Mouse (Mus musculus) frontal cortex, adult (tissue): ENCODE measurements around the gene Arglu1.

Experiments
- ATAC-seq: cut with Nextera tagmentation; 2 replicates; pipeline ENCODE4 v1.9.2; 2017; ENCODE audit warnings: mild to moderate bottlenecking, moderate library complexity, mixed read lengths; ENCODE audit not compliant: low TSS enrichment

Arglu1 gene

GRCm38 (mm10) chr8:8621236-8621917, 68.9 kb downstream of the Arglu1 start:
- ATAC-seq = peak; percentile 36

- no peak for ATAC-seq
These were observed 69.8 kb downstream of the Arglu1 start for GRCm38 (mm10) chr8:8620536-8620935.

- ATAC-seq = no peak
These were observed 70.8 kb downstream of the Arglu1 start for GRCm38 (mm10) chr8:8619221-8620194.
